Mouse (Mus musculus) kidney, adult 10 weeks (tissue): ENCODE data around the gene Rpl9-ps1. TPM values are rescaled to one million over a fixed set of nuclear protein-coding genes. Genes with fewer than 3 reads are reported as not detected.

Experiments
- polyA plus RNA-seq: library from polyadenylated mRNA; stranded (reverse); fragments of 350-450 nt; fragmentation: Illumina TruSeq; extraction: RNeasy Lipid Tissue Mini Kit (QIAGEN cat#74804); gene quantifications from one replicate; pipeline ENCODE4 v1.2.3, GENCODE M21; 2014; ENCODE audit warnings: low read depth, low replicate concordance

Gene Rpl9-ps1
- polyA plus RNA-seq = not detected

GRCm38 (mm10) chr11:83645521-83645920 lies at the start of gene Rpl9-ps1:
Gene Rpl9-ps1 (minus strand): TSS chr11:83645621.

GRCm38 (mm10) chr11:83662204-83662603 lies 16.8 kb upstream of the Rpl9-ps1 start, which contains the start of gene Ccl4:
Gene Ccl4 (plus strand): TSS chr11:83662584.

GRCm38 (mm10) chr11:83649305-83649841 lies 4.0 kb upstream of the Rpl9-ps1 start, which contains the start of gene Ccl3:
Gene Ccl3 (minus strand): TSS chr11:83649355.

Other genes with a start within 250 kb of the Rpl9-ps1 start
- not detected for gene Rasl10b, start 236.5 kb downstream of the Rpl9-ps1 start, polyA plus RNA-seq
- gene Gas2l2, start 216.2 kb downstream of the Rpl9-ps1 start, polyA plus RNA-seq = not detected
- gene 1700020L24Rik, start 207.9 kb downstream of the Rpl9-ps1 start, polyA plus RNA-seq = not detected
- gene Mmp28, start 182.6 kb downstream of the Rpl9-ps1 start, polyA plus RNA-seq = 0.44 TPM
- 161 TPM for gene Taf15, start 172.5 kb downstream of the Rpl9-ps1 start, polyA plus RNA-seq
- gene Heatr9, start 123.4 kb downstream of the Rpl9-ps1 start, polyA plus RNA-seq = not detected
- 1.5 TPM for gene Ccl5, start 115.1 kb downstream of the Rpl9-ps1 start, polyA plus RNA-seq
- gene Ccl9, start 67.0 kb downstream of the Rpl9-ps1 start, polyA plus RNA-seq = 2.3 TPM
- gene Ccl6, start 52.5 kb downstream of the Rpl9-ps1 start, polyA plus RNA-seq = 9.1 TPM
- gene Ccl3, start 3.7 kb upstream of the Rpl9-ps1 start, polyA plus RNA-seq = not detected
- gene Ccl4, start 17.0 kb upstream of the Rpl9-ps1 start, polyA plus RNA-seq = not detected
- 13.3 TPM for gene Wfdc17, start 58.4 kb upstream of the Rpl9-ps1 start, polyA plus RNA-seq
- gene Wfdc18, start 63.4 kb upstream of the Rpl9-ps1 start, polyA plus RNA-seq = not detected
- gene Wfdc21, start 101.3 kb upstream of the Rpl9-ps1 start, polyA plus RNA-seq = not detected
- 3.2 TPM for gene Heatr6, start 108.1 kb upstream of the Rpl9-ps1 start, polyA plus RNA-seq
- 40.1 TPM for gene Hnf1b, start 204.4 kb upstream of the Rpl9-ps1 start, polyA plus RNA-seq